Mouse (Mus musculus) retina, embryonic 14.5 days (tissue): ENCODE data around the gene Sbf1.
A peak's percentile ranks its signal among the peaks of the same experiment; 100 is the strongest.

Experiments used
- DNase-seq: peaks from one replicate; pipeline ENCODE4 v3.0.0-alpha.2; 2015; ENCODE audit warnings: low spot score

Gene Sbf1

GRCm38 (mm10) chr15:89316146-89316545 lies 1.0 kb upstream of the Sbf1 start:
- peak; percentile 25 for DNase-seq

GRCm38 (mm10) chr15:89314511-89315189 lies 461 bp downstream of the Sbf1 start:
- peak; percentile 35 for DNase-seq

DNA sequence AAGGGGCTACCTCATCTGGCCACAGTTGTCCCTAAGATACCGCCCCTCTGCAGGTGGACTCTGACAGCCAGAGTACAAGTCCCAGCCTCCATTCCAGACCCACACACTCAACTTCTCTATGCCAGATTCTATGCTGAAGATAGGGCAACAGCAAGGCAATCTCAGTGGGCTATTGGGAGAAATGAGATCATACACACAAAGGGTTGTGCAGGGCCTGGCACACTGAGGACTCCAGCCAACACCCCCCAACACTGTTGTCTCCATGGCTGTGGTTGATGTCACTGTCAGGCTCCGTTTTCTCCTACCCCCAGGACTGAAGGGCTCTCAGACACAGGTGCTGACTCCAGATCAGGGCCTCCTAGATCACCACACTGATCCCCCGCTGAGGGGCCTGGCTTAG lies 1.0 kb downstream of the Sbf1 start:
- no peak for DNase-seq

DNA sequence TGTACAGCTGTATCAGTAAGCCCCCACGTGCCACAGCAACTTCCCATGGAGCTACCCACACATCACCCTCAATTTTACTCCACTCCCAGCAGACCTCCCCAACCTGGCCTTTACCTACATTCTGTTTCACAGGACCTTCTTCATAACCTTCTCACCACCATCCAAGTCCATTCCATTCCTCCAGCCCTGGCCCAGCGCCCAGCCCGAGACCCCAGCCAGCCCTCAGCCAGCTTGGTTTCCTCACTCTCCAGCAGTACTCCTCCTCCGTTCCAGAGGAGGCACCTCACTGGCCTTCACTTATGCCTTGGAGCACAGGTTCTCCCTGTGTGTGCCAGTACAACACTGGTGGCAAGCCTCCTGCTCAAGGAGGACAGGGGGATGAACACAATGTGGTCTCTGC lies 1.8 kb downstream of the Sbf1 start:
- no peak for DNase-seq

DNA sequence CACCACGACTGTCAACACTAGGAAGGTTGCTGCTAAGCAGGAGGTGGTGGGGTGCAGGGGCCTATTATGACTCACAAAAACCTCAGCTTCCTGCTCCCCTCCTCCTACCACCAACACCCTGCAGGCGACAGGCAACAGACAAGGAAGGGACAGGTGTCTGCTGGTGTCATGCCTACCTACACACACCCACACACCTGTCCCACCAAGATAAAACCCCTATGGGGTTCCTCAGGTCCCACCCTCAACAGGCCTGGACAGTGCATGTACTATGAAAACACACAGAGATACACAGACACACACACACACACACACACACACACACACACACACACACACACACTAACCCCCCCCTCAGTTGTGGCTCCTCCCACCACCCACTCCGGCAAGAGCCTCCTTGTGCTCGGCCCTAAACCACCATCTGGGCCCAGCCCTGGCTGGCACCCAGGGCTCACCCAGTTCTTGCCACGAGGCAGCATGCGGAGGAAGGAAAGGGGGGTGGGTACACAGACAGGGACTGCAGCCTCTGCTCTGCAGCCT lies 5.1 kb downstream of the Sbf1 start:
- no peak for DNase-seq

- no peak for DNase-seq
Measured at GRCm38 (mm10) chr15:89308406-89309139, 6.5 kb downstream of the Sbf1 start.

DNA sequence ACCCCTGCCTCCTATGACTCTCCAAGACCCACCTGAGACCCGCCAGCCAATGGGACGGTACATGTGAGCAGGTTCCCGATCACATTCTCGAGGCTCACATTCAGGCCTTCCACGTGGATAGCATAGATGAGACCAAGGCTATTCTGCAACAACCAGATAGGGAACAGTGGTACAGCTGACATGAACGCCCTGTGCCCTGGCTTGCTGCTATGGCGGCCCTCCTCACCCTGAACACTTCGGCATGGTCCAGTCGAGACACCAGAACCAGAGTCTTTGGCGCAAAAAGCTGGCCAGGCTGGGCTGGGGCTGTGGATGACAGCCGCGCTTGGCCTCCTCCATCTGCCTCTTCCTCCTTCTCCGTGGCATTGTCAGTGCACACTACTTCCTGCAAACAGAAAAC lies 7.7 kb downstream of the Sbf1 start:
- no peak for DNase-seq

- no peak for DNase-seq
Measured at GRCm38 (mm10) chr15:89305966-89306365, 9.1 kb downstream of the Sbf1 start.

DNA sequence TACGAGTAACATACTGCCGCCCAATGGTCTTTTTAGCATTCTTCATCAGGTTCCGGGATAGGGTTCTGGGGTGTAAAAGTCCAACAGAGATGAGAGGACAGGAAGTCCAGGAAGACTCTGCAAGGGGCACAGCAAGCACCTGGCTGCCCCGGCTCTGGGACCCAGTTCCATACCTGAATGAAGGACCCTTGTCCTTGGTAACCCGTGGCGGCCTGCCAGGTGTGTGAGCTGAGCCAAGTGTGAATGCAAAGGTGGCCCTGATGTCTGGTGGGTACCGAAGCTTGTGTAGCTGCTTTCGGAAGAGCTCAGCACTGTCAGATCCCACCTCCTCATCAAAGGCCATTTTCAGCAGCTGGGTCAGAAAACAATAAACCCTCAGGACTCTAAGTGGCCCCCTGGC lies 14.5 kb downstream of the Sbf1 start:
- no peak for DNase-seq

DNA sequence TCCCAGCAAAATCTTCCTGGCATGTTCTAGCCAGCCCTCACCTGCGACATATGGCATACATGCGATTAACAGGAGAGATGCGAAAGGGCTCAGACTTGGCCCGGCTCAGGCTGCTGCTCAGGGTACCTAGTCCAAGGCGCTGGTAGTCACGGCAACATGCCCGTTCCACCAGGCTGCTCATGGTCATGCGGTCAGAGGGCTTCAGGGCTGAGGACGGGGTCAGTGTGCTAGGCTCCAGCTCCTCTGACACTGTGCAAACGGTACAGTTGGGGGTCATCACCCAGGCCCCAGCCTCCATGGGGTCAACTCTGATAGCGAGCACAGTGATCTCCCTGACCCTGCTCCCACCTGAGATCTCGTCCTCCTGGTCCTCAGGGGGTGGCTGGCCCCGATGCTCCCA lies 14.9 kb downstream of the Sbf1 start:
- no peak for DNase-seq

- DNase-seq, result no peak
Measured at GRCm38 (mm10) chr15:89297695-89298094, 17.4 kb downstream of the Sbf1 start.

DNA sequence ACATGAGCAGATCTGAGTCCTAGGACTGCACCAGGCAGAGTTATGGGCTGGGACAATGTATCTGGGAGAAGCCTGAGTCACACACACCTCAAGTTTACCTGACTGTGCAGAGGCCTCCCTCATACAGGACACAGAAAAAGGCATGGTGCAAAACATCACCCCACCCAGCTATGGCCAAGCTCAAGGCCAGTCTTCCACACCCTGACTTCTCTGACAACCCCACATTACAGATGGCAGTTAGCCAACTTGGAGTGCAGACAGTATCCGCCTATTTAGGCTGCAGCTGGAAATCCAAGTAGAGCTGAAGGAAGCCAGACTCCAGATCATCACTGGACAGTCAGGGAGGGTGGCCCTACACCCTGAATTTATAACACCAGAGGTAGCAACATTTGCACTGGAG lies 18.6 kb downstream of the Sbf1 start:
- DNase-seq, result no peak

DNA sequence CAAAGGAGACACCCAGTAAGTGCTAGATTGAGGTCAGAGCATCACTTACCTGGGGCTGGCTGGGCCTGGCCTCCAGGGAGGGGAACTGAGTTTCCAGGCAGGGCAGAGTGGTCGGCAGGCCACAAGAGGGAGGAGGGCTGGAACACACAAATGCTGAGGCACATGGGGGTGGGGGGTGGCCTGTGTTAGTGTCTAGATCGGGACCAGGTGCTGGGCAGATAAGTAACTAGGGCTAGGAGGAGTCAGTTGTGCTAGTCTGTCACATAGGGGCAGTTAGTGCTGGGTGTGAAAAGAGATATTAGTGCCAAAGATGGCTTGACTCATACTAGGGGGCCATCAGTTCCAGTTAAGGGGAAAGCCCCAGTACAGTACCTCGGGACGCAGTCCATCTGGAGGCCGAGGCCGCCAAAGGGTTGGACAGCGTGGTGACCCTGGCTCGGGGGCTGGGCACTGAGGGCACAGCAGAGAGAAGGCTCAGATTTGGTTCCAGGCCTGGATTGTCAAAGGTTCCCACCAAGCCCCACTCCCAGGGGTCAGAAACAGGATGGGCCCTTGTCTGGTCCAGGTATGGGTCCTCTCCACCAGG lies 19.4 kb downstream of the Sbf1 start:
- DNase-seq, result no peak

GRCm38 (mm10) chr15:89293778-89294177 lies 21.3 kb downstream of the Sbf1 start:
- no peak for DNase-seq

DNA sequence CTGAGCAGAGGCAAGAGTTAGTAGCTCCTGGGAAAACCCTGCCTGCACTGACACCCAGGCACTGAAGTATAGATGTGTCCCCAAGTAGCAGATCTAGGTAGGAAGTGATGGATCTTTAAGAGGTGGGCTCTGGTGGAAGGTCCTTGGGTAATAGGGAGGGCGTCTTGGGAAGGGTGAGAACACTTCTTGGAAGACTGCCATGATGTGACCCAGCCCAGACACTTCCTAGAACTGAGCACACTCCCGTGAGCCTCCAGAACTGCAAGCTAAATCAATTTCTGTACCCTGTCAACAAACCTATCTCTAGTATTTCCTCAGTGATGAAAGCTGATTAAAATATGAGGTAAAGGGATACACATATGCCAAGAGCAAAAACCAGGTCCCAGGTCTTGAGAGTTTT lies 22.3 kb downstream of the Sbf1 start:
- DNase-seq, result no peak

DNA sequence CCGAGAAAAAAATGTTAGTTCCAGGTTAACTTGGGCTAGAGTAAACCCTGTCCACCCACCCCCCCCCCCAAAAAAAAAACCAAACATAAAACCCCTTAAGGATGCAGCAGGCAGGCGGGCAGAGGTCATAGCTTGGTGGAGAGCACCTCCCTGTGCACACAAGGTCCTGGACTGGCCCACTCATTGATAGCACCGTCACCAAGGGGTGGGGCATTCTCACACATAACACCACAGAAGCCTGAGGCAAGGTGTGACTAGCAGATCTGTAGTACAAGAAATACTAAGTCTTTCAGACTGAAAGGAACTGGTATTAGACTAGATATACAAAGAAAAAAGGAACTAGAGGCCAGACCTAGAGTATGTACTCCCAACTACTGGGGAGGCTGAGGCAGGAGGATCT lies 23.6 kb downstream of the Sbf1 start:
- DNase-seq, result no peak

- DNase-seq, result no peak
Measured at GRCm38 (mm10) chr15:89289455-89289854, 25.7 kb downstream of the Sbf1 start.

DNA sequence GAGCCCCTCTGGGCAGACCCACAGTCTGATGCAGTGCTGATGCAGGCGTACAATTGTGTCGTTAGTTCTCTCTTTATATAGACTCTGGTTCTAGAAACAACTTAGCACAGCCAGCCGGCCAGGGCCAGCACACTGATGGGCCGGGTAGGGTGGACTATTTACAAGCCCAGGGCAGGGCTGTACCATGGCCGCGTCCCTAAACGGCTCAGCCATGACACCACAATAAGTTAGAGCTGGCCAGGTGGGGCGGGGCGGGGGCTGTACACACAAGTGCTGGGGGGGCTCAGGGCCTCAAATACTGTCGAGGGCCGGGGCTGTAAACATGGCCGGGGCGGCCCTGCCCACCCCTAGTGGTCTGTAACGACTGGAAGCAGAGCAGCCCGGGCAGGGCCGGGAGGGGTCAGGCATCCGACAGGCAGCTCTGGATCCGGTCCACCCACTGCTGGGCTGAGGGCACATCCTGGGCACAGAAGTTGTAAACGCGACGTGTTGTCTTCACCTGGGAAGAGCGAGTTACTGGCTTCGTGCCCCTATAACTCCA lies 26.8 kb downstream of the Sbf1 start:
- DNase-seq, result no peak

GRCm38 (mm10) chr15:89286582-89286981 lies 28.5 kb downstream of the Sbf1 start:
- DNase-seq, result no peak

DNA sequence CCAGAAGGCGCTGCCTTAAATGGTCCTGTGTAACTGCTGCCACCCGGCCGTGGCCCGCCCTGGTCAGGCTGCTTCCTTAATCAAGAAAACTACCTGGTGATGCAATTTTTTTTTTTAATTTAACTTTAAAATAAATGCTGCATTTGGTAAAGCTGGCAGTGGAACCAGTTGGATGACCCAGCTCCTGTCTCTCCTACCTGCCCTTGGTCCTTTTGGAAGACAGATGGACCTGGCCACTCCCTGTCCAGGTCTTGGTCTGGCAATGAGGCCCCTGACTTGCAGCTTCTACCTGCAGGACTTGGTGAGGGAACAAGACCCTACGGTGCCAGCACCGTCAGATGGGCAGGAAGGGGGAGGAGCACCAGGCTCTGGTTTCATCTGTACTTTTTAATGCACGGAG lies 29.0 kb downstream of the Sbf1 start:
- DNase-seq, result no peak

- DNase-seq, result no peak
Measured at GRCm38 (mm10) chr15:89285478-89285877, 29.6 kb downstream of the Sbf1 start.

- no peak for DNase-seq
Measured at GRCm38 (mm10) chr15:89285004-89285403, 30.1 kb downstream of the Sbf1 start.

- no peak for DNase-seq
Measured at GRCm38 (mm10) chr15:89284094-89284493, 31.0 kb downstream of the Sbf1 start.
